Mouse (Mus musculus) Patski (cell line): ENCODE measurements around the gene Hist1h3f. TPM values are rescaled to one million over a fixed set of nuclear protein-coding genes. Genes with fewer than 3 reads are reported as not detected.

Experiments used
- ATAC-seq: fragments of 100-300 bp; one replicate; pipeline ENCODE4 v1.8.0; 2021
- CTCF ChIA-PET: fragments of 350-600 bp; sonication (Branson Sonifier 250); formaldehyde crosslinking; loops from one replicate; lab custom pipeline; 2022; ENCODE audit warnings: inconsistent platforms; lab: Charles Lee
- POLR2A ChIA-PET: fragments of 350-600 bp; sonication (Branson Sonifier 250); formaldehyde crosslinking; loops from one replicate; lab custom pipeline; 2022; ENCODE audit warnings: antibody characterized with exemption, inconsistent platforms; lab: Charles Lee
- DNase-seq: peaks from one replicate; pipeline ENCODE4 v3.0.0-alpha.2; 2011; ENCODE audit warnings: low read depth, low spot score
- H3K27me3 ChIP-seq: fragments of 371-371 bp; one replicate; pipeline ENCODE4 v1.5.1; 2021
- CTCF ChIP-seq: fragments of 100-300 bp; IDR thresholded peaks from one replicate; pipeline ENCODE4 v1.5.1; 2021
- in situ Hi-C: fragments of 300-500 bp; cut with MboI; formaldehyde crosslinking; loops from 3 replicates; pipeline ENCODE4 v1.11.1; 2018; ENCODE audit warnings: low pct_unique_long_range_greater_than_20kb, mixed read lengths
- polyA plus RNA-seq: library from polyadenylated mRNA; unstranded; gene quantifications from one replicate; pipeline ENCODE4 v1.2.3, GENCODE M21; 2021

Gene Hist1h3f
- polyA plus RNA-seq, 1 experiment from 2014 or later, result 0.49 TPM

DNA sequence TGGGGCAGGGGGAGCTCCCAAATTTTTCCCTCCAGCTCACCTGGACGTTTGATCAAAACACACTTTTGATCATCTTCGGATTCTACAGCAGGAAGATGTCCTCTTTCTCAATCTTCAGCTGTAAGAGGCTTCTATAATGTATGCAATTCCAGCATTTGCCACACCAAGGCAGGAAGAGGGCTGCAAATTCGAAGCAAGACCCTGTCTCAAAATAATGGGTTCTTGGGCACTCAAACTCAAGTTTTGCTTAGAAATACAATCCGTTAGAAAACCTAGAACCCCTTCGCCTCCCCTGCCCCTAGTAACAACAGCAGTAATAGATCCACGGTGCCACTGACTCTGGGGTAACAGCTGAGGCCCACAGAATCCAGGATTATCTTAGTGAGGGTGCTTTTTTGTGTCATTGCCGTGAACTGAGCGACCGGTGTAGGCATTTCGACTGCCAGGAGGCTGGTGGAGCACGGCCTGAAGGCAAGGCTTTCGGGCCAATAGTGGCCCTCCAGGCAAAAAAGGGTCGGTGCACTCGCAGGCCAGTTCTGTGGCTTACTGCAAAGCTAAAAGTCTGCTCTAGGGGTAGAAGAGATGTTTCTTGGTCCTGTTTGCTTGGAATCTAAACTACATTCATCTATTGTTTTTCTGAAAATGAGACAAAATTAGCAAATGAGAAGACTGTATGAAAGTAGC is 38.0 kb upstream of the Hist1h3f start:
- POLR2A ChIA-PET, result no interaction called here
- in situ Hi-C loops, result no loop called here
- CTCF ChIA-PET, result interaction anchor here (1.1 kb wide), 1 partner anchor 11 kb away, joined by 4 read pairs; no protein-coding TSS in a partner anchor
- ATAC-seq (no peak), DNase-seq (no peak)
- H3K27me3 ChIP-seq, result no peaks in the 10 kb centered on the region
- no peak for TF ChIP-seq CTCF

DNA sequence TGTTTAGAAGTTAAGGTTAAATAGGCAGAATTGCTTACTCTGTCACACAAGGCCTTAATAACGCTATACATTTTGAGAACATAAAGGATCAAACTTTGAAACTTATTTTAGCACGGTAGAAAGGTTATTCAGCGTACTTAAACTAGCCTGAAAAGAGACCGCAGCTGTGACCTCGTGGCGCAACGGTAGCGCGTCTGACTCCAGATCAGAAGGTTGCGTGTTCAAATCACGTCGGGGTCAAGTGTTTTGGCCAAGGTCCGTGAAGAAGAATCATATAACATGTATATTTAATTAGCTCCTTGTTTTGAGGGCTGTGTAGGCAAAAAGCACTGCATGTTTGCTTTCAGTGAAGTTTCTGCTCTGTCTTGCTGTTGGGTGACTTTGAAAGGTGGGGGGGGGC is 37.5 kb upstream of the Hist1h3f start:
- no peak for TF ChIP-seq CTCF
- ATAC-seq (no peak), DNase-seq (no peak)
- POLR2A ChIA-PET, result no interaction called here
- H3K27me3 ChIP-seq, result no peaks in the 10 kb centered on the region
- CTCF ChIA-PET, result no interaction called here
- in situ Hi-C loops, result no loop called here

DNA sequence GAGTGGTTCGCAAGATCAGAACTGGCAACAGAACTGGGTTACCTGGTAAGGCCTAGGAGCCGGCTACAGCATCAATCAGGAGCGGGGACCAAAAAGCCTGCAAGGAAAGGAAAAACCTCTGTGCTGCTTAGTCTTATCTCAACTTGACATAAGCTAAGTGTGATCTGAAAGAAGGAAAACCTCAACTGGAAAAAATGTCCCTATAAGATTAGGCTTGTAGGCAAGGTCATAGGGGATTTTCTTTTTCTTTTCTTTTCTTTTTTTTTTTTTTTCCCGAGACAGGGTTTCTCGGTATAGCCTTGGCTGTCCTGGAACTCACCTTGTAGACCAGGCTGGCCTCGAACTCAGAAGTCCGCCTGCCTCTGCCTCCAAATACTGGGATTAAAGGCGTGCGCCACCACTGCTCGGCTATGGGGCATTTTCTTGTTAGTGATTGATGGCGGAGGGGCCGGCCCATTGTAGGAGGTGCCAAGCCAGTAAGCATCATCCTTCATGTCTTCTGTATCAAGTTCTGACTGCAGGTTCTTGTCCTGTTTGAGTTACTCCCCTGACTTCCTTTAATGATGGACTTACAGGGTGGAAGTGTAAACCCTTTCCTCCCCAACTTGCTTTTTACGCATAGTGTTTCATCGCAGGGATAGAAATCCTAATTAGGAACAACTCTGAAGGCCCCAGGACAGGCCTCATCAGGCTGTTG is 36.9 kb upstream of the Hist1h3f start:
- CTCF ChIA-PET, result no interaction called here
- POLR2A ChIA-PET, result no interaction called here
- H3K27me3 ChIP-seq, result no peaks in the 10 kb centered on the region
- ATAC-seq (no peak), DNase-seq (no peak)
- in situ Hi-C loops, result no loop called here
- TF ChIP-seq CTCF, result no peak

DNA sequence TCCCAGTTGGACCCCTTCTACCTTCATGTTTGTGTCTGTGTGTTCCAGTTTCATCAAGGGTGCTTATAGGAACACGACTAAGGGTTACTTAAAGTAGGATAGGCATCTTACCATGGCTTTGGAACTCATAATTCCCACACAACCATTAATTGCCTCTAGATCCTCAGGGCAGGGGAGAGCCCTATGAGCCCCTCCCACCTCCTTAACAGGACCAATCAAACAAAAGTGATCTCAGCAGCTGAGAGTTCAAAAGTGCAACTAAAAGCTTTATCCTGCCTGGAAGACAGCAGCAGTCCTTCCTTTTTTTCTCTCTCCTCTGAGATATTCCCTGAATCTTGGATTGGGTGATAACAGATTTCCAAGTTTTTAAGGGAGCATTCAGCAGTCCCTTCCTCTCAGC is 33.7 kb upstream of the Hist1h3f start:
- ATAC-seq (no peak), DNase-seq (no peak)
- in situ Hi-C loops, result loop anchor here (10.0 kb wide), 1 partner anchor 215 kb away; no protein-coding TSS in a partner anchor
- H3K27me3 ChIP-seq, result no peaks in the 10 kb centered on the region
- POLR2A ChIA-PET, result no interaction called here
- CTCF ChIA-PET, result no interaction called here
- no peak for TF ChIP-seq CTCF

DNA sequence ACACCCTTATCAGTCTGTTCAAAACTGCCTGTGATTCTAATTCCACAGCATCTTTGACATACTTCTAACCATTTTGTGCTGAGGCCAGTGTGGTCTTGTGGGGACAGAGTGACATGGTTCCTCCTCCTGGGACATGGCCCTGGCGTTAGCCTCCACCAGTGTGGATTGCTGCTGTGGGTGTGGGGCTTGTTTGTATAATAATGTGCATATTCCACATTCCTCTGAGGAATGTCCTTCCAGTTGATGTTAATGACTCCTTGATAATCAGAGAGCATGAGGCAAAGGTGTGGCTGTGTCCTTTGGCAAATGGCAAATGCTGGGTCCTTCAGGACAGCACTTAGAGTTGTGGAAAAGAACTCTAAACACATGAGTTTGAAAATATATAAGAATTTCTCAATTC is 30.3 kb upstream of the Hist1h3f start:
- H3K27me3 ChIP-seq, result no peaks in the 10 kb centered on the region
- ATAC-seq (no peak), DNase-seq (no peak)
- in situ Hi-C loops, result loop anchor here (10.0 kb wide), 1 partner anchor 219 kb away; no protein-coding TSS in a partner anchor
- CTCF ChIA-PET, result interaction anchor here (1.3 kb wide), 1 partner anchor 47 kb away, joined by 3 read pairs; no protein-coding TSS in a partner anchor
- no peak for TF ChIP-seq CTCF
- POLR2A ChIA-PET, result no interaction called here

DNA sequence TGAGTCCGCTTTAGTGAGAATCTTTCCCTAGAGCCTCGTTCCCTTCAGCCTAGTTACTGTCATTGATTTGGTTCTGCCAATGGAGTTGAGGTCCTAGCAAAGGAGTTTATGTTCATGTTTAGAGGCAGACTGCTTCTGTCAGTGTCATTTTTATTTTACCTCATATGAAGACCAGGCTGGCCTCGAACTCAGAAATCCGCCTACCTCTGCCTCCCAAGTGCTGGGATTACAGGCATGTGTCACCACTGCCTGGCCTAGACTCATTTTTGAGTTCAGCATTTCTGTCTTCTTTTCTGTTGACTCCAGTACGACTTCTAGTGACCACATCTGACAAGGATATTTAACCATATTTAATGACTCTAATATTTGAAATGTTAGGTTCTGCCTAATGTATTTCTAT is 28.6 kb upstream of the Hist1h3f start:
- POLR2A ChIA-PET, result no interaction called here
- no peaks in the 10 kb centered on the region for H3K27me3 ChIP-seq
- in situ Hi-C loops, result loop anchor here (5.0 to 10.0 kb wide), 2 partner anchors 220 to 1573 kb away; no protein-coding TSS in a partner anchor
- ATAC-seq, result no peak
- TF ChIP-seq CTCF, result no peak
- CTCF ChIA-PET, result no interaction called here
- no peak for DNase-seq

DNA sequence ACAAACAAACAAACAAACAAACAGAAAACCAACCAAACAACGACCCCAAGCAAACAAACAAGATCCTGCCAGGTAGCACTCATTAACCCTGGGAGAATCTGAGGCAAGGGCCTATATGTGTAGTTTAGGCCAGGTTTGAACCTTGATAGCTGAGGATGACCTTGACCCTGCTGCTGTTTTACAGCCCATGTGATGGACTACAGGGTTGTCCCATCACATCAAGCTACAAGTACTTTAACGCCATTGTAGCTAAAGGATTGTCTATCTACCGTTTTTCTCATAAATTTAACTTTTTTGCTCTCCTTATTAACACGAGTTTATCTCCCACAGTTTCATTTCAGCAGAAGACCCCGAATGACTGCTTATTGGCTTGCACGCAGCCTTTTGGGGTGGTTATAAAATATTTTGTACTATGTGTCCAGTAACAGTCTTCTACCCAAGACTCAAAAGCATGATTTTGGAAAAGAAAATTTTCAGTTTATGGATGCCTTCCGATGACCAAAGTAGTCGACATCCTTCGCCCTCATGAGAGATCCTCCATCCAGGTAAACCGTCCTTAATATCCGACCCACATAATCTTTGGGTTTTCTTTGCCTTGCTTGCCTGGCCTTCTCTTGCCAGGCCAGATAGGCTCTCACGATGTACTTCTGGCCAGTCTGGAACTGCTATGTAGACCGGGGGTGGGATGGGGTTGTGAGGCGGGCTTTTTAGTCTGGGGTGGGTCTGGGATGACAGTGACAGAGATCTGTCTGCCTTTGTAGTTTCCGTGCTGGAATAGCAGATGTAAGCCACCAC is 27.8 kb upstream of the Hist1h3f start:
- POLR2A ChIA-PET, result no interaction called here
- CTCF ChIA-PET, result interaction anchor here (1.1 to 1.2 kb wide), 3 partner anchors 65 to 75 kb away, joined by 3 read pairs; no protein-coding TSS in a partner anchor
- no peaks in the 10 kb centered on the region for H3K27me3 ChIP-seq
- in situ Hi-C loops, result loop anchor here (5.0 to 10.0 kb wide), 2 partner anchors 221 to 1574 kb away; no protein-coding TSS in a partner anchor
- TF ChIP-seq CTCF, result no peak
- ATAC-seq (no peak), DNase-seq (no peak)

DNA sequence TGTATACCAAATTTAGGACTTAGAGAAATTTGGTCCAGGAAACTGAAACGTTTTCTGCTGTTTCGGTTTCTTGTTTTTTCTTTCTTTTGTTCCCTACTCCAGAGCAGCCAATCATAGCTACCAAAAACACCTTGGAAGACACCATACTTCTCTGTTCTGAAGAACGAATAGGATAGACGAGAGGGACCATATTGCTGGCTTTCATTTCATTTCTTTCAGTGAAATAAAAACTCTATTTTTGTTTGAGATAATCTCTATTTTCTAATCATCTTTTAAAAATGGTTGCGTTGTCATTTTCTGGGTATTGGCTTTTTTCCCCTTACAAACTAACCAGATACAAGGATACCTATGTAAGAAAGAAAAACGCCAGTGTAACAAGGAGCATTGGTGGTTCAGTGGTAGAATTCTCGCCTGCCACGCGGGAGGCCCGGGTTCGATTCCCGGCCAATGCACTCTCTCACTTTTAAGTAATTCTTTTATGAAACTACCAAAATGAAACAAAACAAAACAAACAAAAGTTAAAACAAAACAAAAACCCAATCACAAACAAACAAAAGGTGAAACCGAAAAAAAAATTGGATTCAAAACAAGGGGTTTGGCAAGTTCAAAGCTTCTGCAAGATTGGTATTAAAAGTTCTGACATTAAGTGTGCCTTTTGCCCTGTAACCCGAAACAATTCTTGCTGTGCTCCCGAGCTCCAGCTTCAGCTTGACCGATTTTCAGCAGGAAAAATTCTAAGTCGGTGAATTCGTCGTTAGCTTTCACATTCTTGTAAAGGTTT is 26.8 kb upstream of the Hist1h3f start:
- no peak for TF ChIP-seq CTCF
- POLR2A ChIA-PET, result no interaction called here
- CTCF ChIA-PET, result interaction anchor here (1.1 to 1.2 kb wide), 4 partner anchors 9 to 76 kb away, joined by 3 read pairs; no protein-coding TSS in a partner anchor
- in situ Hi-C loops, result loop anchor here (5.0 to 10.0 kb wide), 2 partner anchors 222 to 1575 kb away; no protein-coding TSS in a partner anchor
- no peaks in the 10 kb centered on the region for H3K27me3 ChIP-seq
- DNase-seq, result no peak
- peak; percentile 15 for ATAC-seq

DNA sequence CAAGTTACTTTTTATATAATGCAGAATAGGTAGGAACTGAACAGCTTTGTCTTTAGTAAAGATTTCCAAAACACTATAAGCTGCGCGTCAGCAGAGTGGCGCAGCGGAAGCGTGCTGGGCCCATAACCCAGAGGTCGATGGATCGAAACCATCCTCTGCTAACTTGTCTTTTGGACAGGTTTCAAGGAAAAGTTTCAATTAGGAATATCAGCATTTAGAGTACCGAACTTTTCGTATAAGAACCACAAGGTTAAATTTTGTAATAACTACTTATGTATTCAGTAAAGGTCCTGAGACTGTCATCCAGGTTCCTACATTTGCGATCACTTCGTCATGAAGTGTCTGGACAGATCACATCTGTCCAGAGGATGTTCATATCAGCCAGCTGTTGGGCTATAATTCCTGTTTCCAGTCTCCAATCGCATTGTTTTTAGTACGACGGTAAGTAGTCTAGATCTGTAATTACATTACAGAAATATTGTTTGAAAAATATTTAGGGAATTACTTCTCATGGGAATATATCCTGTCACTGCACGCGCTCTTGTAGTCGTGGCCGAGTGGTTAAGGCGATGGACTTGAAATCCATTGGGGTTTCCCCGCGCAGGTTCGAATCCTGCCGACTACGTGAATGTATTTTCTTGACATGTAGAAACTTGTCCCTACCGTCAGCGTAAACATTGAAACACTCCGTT is 26.1 kb upstream of the Hist1h3f start:
- no peaks in the 10 kb centered on the region for H3K27me3 ChIP-seq
- ChIA-PET CTCF (interaction anchor here (1.0 to 2.8 kb wide), 5 partner anchors 8 to 93 kb away, joined by 3 to 18 read pairs (median 3); no protein-coding TSS in a partner anchor), POLR2A (no interaction called here)
- TF ChIP-seq CTCF, result no peak
- no peak for DNase-seq
- ATAC-seq, result peak; percentile 61
- in situ Hi-C loops, result loop anchor here (5.0 to 10.0 kb wide), 2 partner anchors 223 to 1575 kb away; no protein-coding TSS in a partner anchor
